Mouse (Mus musculus) v-Abl transformed pro-B cells (cell line): ENCODE results near the gene Alcam.

Experiments
- in situ Hi-C, 2 experiments: fragments of 400-800 bp; cut with MboI; formaldehyde crosslinking; loops; one replicate each; pipeline ENCODE4 v1.15.1; 2025; ENCODE audit not compliant: unreplicated experiment in 2 of 2

Alcam gene

DNA sequence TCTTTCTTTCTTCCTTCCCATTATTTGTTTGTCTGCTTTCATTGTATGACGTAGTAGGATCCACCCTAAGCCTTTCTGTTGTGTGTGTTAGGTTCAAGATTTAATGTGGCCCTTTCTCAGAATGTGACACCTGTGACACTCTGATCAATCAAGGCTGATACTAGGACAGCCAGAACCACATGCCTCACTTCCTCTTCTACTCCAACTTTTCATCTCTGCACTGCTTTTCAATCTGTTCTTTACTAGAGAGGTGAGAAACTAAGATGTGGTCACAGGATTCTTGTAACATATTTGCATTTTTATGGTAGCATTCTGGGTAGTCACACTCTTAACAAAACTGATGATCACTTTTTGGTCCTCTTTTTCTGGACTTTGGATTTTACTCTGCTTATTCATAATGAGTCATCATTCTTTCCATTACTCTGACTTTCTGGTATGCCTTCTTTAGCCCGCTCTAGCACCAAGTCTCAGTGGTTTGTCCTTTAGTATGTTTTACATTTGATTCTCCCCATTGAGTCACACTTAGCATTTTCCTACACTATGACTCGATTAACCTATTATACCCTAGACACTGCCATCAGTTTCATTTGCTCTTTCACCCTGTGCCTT lies 161.3 kb downstream of the Alcam start:
- in situ Hi-C loops: no loop called here

DNA sequence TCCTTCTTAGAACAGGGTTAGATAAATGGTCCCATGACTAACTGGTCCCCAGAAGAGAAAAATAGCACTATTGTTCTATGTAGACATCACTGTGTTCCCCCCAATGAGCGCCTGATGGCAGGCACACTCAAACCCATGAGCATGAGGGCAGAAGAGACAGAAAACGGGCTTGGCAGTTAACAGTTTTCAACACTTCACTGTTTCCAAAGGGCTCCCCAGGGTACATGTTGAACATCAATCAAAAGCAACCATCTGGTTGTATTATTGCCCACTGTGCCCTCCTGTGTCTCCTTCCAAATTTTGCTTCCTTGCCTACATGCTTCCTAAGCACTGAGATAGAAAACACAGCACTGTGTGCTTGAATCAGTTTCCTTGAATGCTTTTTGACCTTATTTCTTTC lies 173.7 kb downstream of the Alcam start:
- in situ Hi-C loops: no loop called here

DNA sequence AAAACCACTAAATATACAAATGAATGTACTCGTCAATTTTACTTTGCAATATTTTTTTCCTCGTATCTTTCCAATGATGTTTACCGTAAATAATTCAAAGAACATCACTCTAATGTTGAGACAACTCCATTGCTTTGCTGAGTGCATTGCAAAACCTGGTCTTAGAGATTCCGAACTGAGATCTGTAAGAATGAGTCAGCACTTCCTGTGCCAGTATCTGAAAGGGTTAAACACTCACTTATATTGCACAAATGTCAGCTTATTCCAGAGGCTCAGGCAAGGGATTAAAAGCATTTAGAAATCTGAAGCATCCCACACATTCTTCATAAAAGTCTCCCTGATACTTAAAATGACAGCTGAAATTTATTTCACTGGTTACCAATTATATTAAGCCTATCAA lies 188.8 kb downstream of the Alcam start:
- in situ Hi-C loops: no loop called here

DNA sequence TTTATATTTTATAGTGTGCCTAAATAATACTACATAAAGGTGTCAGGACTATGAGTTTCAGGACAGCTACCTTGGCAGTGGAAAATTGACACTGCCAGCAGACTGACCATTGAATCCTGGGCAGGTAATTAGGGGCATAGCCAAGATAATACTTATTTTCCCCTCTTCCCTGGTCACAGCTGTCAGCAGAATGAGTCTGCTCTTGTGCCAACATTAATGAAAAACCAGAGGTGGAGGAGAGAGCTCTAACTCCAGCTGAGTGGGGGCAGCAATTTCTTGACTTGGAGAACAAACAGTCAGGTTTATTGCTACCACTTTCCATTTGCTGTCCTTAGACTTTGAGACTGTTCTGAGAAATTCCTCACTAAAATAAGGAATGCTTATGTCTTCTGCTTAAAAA lies 190.1 kb downstream of the Alcam start:
- in situ Hi-C loops: no loop called here

DNA sequence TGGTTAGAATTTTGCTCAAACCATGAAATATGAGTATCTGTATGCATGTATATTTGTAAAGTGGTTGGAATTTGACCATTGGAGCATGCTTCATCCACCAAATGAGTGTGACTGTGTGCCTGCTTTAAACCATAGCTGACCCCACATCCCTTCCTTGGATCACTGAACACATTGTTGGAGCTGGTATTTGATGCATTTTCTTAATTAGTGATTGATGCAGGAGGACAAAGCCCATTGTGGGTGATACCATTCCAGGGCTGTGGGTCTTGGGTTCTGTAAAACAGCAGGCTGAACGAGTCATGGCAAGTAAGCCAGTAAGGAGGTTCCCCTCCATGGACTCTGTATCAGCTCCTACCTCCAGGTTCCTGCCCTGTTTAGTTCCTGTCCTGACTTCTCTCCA lies 191.3 kb downstream of the Alcam start:
- in situ Hi-C loops: no loop called here

DNA sequence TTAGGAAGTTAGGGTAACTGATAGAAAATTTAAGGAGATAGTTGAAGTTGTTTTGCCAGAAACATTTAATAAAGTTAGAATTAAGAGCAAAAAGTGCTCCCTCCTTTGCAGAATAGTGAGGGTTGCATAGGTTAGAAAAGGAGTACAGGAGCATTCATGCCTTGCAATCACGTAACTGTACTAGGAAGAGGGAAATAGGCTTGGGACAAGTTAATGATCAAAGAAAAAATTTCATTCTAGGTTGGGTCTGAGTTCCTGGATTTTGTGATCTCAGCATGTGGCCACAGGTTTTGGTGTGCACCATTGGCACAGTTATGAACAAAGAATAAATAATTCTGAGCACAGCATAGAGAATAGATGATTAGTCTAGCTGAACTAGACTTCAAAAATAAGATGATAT lies 192.1 kb downstream of the Alcam start:
- in situ Hi-C loops: no loop called here

DNA sequence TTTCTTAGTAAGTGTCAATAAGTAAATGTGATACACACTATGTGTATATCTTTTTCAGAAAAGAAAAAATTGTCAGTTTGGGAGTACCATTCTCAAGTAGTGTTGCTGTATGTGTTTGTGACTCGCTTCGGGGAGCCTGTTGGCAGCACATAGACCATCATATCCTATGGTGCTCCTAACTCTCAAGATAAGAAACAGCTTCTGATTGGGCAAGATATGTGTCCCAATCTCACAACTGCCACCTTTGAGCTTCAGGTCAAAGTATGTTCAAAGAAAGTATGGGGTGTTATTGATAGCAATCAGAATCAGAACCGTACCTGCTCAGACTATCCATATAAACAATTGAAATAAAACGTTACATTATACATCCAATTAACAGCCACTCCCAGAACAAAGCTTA lies 202.9 kb downstream of the Alcam start:
- in situ Hi-C loops: no loop called here

DNA sequence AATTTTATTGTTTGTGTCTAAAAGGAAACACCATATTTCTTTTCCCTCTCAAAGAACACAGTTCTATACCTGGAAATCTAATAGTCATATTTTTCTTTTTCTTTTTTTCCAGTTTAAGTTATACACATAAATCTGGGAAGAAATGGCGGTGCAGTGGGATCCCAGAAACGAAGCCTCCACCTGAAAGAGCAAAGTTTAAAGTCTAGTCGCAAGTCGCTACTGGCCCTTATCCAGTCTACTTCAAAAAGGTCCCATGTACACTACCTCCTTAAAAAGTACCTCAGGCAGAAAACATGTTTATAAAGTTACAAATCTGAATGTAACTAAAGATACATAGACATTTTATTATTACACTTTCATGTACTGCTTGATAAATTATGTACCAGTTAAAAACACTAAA lies 203.7 kb downstream of the Alcam start:
- in situ Hi-C loops: no loop called here

DNA sequence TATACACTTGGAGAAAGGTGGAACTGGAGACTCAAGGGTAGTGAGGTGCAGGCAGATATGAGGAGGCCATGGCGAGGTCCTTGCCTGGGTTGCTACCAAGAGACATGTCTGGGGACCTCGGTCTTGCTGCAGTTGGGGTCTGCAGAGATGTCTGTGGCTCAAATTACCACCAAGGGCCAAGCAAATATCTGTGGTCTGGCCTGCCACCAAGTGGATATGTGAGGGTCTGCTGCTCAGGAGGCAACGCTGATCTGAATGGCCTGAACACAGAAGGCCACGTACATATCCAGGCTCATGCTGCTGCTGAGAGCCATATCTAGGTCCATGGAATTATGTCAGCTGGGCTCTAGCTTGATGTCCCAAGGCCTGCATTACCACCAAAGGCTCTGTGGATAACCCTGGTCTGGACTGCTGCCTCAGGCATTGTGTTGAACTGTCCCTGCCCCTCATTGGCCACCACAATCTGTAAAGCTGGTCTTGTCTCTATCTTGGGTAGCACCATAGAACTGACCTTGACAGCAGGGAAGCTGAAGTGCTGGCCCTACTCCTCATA lies 210.4 kb downstream of the Alcam start:
- in situ Hi-C loops: no loop called here

DNA sequence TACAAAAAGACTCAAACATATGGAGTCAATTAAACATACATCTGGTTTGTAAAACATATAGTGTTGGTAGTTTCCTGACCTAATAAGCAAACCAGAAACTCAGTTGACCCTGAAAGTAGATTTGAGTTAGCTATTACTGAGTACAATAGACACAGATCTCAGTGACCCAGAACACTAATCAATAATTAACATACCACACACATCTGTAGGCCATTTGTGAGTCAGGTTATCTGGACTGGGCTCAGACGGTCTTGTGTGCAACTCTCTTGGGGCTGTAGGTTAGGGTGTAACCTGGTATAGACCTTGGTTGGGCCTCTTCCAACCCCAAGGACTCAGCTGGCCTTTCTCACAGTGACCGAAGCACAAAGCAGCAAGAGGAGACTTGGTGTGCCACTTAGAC lies 211.7 kb downstream of the Alcam start:
- in situ Hi-C loops: no loop called here

DNA sequence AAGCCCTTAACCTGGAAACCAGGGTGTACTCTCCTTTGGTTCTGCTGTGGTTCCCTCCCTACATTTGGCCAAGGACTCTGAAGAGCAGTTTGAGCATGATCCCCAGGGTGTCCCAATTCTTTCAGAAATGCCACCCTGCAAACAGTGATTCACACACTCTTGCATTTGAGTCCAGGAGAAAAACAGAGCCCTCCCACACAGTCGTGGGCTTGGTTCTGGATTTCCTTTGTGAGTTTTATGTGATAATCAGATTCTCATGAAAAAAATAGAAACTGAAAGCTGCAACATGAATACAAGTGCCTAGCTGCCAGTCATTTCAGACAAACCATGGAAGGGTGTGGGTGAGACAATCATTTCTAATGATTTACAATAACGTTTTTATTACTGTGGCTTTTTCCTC lies 223.9 kb downstream of the Alcam start:
- in situ Hi-C loops: no loop called here

DNA sequence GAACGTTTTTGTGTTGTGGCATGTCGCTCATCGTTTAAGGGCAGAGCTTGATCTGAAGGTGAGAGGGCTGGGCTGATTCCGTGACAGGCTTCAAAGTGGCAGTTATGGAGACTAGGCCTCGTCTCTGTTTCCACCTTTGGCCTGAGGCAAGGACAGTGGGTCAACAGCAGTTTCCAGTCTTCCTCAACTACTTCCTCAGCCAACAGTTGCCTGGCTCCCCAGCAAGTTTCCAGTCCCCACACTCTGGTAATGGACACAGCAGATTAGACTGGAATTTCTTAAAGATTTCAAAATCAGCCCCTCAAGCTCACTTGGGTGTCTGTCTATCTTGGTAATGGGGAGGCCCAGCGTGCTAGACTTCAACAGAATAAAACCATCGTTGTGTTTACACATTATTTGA lies 224.4 kb downstream of the Alcam start:
- in situ Hi-C loops: no loop called here

DNA sequence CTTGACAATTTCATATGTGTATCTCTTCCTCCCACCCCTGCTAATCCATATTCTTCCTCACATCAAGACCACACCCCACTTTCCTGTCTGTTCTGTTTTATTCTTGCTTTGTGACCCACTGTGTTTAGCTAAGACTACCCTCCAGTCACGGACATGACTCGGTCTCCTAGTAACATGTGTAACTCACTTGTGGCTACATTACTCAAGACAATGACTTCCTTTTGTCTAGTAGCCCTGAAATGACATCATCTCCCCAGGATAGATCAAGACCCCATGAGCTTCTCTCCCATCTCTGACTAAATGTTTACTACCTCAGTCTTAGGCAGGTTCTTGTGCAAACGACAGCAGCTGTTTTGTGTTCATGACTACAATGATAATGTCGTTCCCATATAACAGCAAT lies 231.0 kb downstream of the Alcam start:
- in situ Hi-C loops: loop anchor here (25.0 kb wide), 2 partner anchors 1039 to 1386 kb away; no protein-coding TSS in a partner anchor

DNA sequence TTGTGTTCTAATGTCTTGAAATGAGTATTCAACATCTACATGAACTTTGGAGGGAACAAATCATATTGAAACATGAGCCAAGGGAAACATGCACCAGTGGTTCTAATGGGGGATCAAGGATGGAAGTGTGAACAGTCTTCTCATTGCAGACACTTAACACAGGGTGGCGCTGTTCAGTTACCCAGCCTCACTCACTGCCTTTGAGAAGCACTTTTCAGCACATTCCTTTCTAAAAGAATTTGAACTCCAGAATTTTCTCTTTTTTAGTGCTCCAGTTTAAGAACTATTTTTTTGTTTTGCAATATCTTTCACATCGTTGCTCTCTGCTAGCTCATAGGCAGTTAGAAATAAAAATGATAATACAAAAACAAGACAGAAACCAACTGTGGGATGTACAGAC lies 234.8 kb downstream of the Alcam start:
- in situ Hi-C loops: loop anchor here (25.0 kb wide), 2 partner anchors 1043 to 1382 kb away; no protein-coding TSS in a partner anchor

DNA sequence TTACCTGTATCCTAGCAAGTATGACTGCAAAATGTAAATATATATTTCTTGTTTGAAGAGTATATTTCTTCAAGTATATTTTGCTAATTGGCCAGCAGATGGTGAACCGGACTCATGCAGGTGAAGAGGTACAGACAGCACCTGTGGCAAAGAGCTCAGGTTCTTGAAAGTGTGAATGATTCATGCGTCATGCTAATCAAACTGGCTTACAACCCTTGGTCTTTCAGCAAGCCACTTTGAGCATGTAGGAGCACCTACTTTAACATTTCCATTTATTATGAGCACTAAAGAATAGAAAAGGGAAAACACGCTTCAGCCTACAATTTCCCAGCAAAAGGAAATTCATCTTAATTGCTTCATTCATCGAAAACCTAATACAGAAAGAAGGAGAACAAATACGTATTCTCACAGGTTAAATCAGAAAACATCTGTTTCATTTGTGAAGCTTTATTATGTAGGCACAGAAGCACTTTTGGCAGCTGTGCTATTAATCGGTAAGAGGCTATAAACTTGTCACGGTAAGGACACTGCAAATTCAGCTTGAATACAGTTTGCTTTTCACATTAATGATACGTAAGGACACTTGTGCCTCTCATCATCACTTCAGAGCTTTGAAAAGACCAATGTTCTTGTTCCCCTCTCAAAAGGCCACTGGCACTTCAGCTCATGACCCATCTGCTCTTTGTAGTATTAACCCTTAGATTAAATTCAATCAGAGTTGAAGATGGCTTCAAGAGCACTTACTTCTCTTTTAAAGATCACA lies 242.8 kb downstream of the Alcam start:
- in situ Hi-C loops: loop anchor here (25.0 kb wide), 2 partner anchors 1051 to 1374 kb away; no protein-coding TSS in a partner anchor

DNA sequence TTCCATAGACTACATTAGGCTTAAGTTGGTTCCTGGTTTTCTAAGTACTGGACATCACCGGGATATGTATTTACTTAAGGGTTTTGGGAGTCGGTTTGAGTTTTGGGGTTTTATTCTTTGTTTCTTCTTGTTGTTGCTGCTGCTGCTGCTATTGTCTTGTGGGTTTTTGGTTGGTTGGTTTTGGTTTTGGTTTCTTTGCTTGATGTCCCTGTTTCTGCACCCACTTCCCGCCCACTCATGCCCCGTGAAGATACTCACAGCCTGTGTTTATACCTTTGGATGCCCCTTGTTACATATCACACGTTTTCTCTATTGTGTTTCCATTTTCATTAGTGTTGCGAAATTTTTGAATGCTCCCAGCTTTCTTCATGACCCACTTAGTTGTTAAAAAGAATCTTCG lies 253.8 kb downstream of the Alcam start:
- in situ Hi-C loops: loop anchor here (25.0 kb wide), 2 partner anchors 1062 to 1363 kb away; no protein-coding TSS in a partner anchor
